Mouse (Mus musculus) heart, embryonic 15.5 days (tissue): ENCODE measurements around the gene Nfrkb. TPM values are rescaled to one million over a fixed set of nuclear protein-coding genes. Genes with fewer than 3 reads are reported as not detected.

Experiments
- ATAC-seq: fragments of 200-750 bp; cut with Nextera tagmentation; replicated peaks from 2 replicates; pipeline ENCODE4 v1.8.0; 2017; ENCODE audit warnings: low read depth, moderate TSS enrichment; ENCODE audit not compliant: insufficient number of reproducible peaks, insufficient read depth, low FRiP score
- H3K27ac ChIP-seq: fragments of 300-500 bp; sonication (generic); 2 replicates; pipeline ENCODE4 v1.5.1; 2015; ENCODE audit warnings: mild to moderate bottlenecking, inconsistent platforms
- H3K27me3 ChIP-seq: fragments of 300-500 bp; sonication (generic); 2 replicates; pipeline ENCODE4 v1.6.1; 2015; ENCODE audit warnings: inconsistent platforms
- H3K36me3 ChIP-seq: fragments of 300-500 bp; sonication (generic); 2 replicates; pipeline ENCODE4 v1.6.1; 2015; ENCODE audit warnings: mild to moderate bottlenecking, inconsistent platforms
- H3K4me1 ChIP-seq: fragments of 300-500 bp; sonication (generic); replicated peaks from 2 replicates; pipeline ENCODE4 v1.6.1; 2015; ENCODE audit warnings: inconsistent platforms
- H3K4me2 ChIP-seq: fragments of 300-500 bp; sonication (generic); 2 replicates; pipeline ENCODE4 v1.6.1; 2015; ENCODE audit warnings: inconsistent platforms, mild to moderate bottlenecking, moderate library complexity
- H3K4me3 ChIP-seq: fragments of 300-500 bp; sonication (generic); 2 replicates; pipeline ENCODE4 v1.5.1; 2015; ENCODE audit warnings: mild to moderate bottlenecking, inconsistent platforms
- H3K9ac ChIP-seq: fragments of 300-500 bp; sonication (generic); 2 replicates; pipeline ENCODE4 v1.6.1; 2015; ENCODE audit warnings: mild to moderate bottlenecking, inconsistent platforms
- H3K9me3 ChIP-seq: fragments of 300-500 bp; sonication (generic); replicated peaks from 2 replicates; pipeline ENCODE4 v1.6.1; 2016; ENCODE audit warnings: inconsistent platforms
- WGBS: fragments of 180-500 bp; shearing (Covaris S2); methylation state at CpG from one replicate; pipeline ENCODE4 v1.1.7; 2015; ENCODE audit warnings: mixed read lengths; 5-methylcytosine and 5-hydroxymethylcytosine counted together
- polyA plus RNA-seq: library from polyadenylated mRNA; unstranded; fragments of >200 nt; fragmentation: Nextera tagmentation; extraction: Ambion mirVana; gene quantifications from 2 replicates; pipeline ENCODE4 v1.2.1, GENCODE M21; 2015

Nfrkb gene
- polyA plus RNA-seq, 1 experiment from 2014 or later, result 11.6 TPM

DNA sequence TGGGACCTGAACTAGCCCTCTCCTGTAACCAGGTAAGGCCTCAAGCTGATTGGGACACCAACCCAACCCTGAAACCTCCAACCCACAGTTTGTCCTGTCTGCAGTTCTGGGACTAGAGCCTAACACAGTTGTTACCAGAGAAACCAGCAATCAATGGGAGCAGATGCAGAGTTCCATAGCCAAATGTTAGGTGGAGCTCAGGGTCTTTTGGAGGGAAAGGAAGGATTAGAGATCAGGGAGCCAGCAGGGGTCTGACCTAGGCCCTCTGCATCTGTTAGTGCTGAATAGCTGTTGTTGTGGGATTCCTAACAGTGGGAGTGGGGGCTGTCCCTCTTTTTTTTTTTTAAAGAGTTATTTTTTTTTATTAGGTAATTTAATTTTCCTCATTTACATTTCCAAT, 9.3 kb upstream of the Nfrkb start:
- Histone ChIP-seq H3K4me1 (no peaks in the 10 kb centered on the region), H3K27ac (no peak overlapping the region), H3K9ac (no peak overlapping the region), H3K36me3 (peaks cover 7% of the 10 kb centered on the region; the same call in 1 of the 2 replicates), H3K4me3 (no peak overlapping the region), H3K9me3 (no peaks in the 10 kb centered on the region), H3K4me2 (no peak overlapping the region), H3K27me3 (no peaks in the 10 kb centered on the region)
- no peak for ATAC-seq

DNA sequence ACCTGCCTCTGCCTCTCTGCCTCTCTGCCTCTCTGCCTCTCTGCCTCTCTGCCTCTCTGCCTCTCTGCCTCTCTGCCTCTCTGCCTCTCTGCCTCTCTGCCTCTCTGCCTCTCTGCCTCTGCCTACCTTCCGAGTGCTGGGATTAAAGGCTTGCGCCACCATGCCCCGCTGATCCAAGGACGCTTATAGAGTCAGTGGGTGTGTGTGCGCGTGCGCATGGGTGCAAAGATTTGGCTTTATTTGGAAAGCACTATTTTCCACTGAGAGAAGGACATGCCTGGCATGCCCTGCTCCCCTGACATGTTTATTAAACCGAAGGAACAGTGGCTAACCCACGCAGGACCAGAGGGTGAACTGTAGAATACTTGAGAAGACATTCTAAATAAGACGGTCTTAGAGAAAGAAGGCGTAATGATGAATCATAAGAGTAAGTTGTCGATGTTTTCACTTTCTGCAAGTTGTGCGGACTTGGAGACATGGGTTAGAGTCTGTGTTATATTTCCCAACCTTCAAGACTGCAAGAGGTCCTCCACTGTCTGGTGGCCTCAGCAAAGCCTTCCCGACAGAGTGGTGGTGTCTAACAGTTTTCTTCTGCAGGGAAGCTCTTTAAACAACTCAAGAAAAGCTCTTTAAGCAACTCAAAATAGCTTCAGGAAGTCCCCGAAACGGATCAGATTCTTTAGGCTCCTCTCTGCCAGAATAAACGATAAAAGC, 1.0 kb upstream of the Nfrkb start:
- no peak overlapping the region for H3K9ac ChIP-seq
- 75% methylated on average over 17 of the region's 17 CpGs for WGBS
- H3K27me3 ChIP-seq, result no peaks in the 10 kb centered on the region
- no peaks in the 10 kb centered on the region for H3K9me3 ChIP-seq
- no peak overlapping the region for H3K27ac ChIP-seq
- H3K4me2 ChIP-seq, result peak overlapping the region; percentile 59
- 0 out of 2 replicates have a peak overlapping the region, but pooled peaks have one; percentile 77 for H3K4me3 ChIP-seq
- peaks cover 10% of the 10 kb centered on the region for H3K36me3 ChIP-seq
- no peak for ATAC-seq
- H3K4me1 ChIP-seq, result peaks cover 16% of the 10 kb centered on the region

DNA sequence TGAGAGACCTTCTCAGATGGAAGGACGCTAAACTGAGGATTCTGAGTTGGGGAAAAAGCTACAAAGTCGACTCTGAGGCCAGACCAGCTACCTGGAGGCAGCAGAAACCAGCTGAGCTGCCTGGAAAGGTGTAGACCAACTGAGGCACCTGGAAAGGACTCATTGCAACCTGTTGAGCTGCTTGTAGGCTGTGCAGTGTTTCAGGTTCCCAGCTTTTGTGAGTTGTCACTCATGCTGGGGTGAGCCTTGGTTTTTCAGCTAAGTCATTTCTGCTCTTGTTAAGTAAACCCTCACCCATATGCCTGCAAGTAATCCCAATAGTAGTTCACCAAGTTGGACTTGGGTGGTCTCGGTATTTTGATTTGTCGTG, 507 bp upstream of the Nfrkb start:
- Histone ChIP-seq H3K4me2 (peak overlapping the region; percentile 59), H3K9me3 (no peaks in the 10 kb centered on the region), H3K27ac (no peak overlapping the region), H3K9ac (peak overlapping the region; percentile 78), H3K4me3 (peak overlapping the region; percentile 77), H3K4me1 (peaks cover 16% of the 10 kb centered on the region), H3K27me3 (no peaks in the 10 kb centered on the region), H3K36me3 (peaks cover 15% of the 10 kb centered on the region)
- no peak for ATAC-seq
- WGBS, result 17% methylated on average over 4 of the region's 4 CpGs

DNA sequence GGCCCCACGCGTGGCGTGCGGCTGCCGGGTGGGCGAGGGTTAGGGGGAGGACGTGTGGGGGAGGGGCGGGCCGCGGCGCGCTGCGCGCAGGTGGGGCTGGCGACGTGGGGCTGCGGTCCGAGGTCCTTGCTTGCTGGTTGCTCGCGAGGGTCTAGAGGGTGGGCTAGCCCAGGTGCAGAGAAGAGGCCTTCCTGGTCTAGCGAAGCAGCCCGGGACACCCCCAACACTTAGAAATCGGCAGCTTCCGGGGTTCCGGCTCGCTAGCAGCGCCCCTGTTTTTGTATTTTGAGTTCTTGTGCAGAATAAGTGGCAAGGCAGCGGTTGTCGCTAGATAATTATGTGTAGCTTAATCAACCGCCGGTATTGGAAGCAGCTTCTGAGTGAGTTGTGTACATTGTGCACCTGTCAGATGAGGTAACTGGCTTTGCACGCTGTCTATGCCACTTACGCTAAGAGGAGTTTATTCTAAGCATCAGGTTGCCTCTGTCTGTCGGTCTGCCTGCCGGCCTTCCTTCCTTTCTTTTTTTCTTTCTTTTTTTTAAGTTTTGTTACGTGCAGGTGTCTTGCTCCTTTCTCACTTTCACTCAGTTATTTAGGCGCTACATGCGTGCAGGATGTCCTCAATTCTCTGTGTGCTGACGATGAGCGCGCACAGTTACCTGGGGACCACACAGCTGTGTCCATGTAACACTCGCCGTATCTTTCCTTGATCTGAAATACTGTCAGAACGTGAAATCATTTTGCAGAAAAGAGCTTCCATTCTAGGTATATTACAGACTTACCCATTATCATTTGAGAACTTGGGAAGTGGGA, 582 bp downstream of the Nfrkb start:
- WGBS, result 9% methylated on average over 44 of the region's 44 CpGs
- H3K4me1 ChIP-seq, result peaks cover 16% of the 10 kb centered on the region
- peak overlapping the region; percentile 78 for H3K9ac ChIP-seq
- ATAC-seq, result peak; percentile 45
- H3K4me3 ChIP-seq, result peak overlapping the region; percentile 77
- H3K4me2 ChIP-seq, result peak overlapping the region; percentile 59
- H3K27me3 ChIP-seq, result no peaks in the 10 kb centered on the region
- H3K36me3 ChIP-seq, result peaks cover 26% of the 10 kb centered on the region
- peak overlapping the region; percentile 50 for H3K27ac ChIP-seq
- H3K9me3 ChIP-seq, result no peaks in the 10 kb centered on the region

DNA sequence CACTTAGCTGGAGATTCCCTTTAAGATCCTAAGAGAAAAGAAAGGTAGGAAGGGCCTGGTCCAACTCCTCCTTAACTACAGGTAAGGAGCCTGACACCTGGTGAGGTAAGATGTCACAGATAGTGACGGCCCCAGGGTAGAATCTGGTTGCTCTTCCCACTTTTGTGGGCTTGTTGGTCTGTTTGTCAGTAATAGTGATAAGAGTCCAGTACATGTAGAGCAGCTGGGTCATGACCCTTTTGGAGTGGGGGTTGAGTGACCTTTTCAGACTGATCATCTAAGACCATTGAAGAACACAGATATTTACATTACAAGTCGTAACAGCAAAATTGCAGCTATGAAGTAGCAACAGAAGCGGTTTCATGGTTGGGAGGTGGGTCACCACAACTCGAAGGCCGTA, 1.2 kb downstream of the Nfrkb start:
- Histone ChIP-seq H3K9me3 (no peaks in the 10 kb centered on the region), H3K36me3 (peaks cover 33% of the 10 kb centered on the region), H3K27ac (no peak overlapping the region), H3K4me3 (peak overlapping the region; percentile 77), H3K9ac (0 out of 2 replicates have a peak overlapping the region, but pooled peaks have one; percentile 78), H3K27me3 (no peaks in the 10 kb centered on the region), H3K4me1 (peaks cover 16% of the 10 kb centered on the region), H3K4me2 (peak overlapping the region; percentile 59)
- 75% methylated on average over 5 of the region's 5 CpGs for WGBS
- no peak for ATAC-seq

DNA sequence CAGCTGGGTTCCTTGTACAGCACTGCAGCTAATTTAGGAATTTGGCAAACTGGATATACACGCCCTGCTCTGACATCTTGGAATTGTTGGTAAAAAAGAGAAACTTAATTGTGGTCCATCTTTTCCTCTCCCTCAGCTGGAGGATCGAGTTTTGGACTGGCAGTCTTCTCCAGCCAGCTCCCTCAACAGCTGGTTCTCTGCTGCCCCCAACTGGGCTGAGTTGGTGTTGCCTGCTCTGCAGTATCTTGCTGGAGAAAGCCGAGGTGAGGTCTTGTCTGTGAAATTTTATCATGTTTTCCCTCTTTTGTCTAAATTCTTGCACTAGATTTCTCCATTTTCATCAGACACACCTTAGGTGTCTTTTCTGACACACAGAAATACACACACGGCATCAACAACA, 14.4 kb downstream of the Nfrkb start:
- H3K9ac ChIP-seq, result no peak overlapping the region
- H3K4me2 ChIP-seq, result no peak overlapping the region
- H3K27me3 ChIP-seq, result no peaks in the 10 kb centered on the region
- H3K27ac ChIP-seq, result no peak overlapping the region
- 50% methylated on average over 4 of the region's 4 CpGs for WGBS
- no peaks in the 10 kb centered on the region for H3K4me1 ChIP-seq
- no peaks in the 10 kb centered on the region for H3K9me3 ChIP-seq
- H3K36me3 ChIP-seq, result peaks cover 93% of the 10 kb centered on the region
- no peak for ATAC-seq
- H3K4me3 ChIP-seq, result no peak overlapping the region

DNA sequence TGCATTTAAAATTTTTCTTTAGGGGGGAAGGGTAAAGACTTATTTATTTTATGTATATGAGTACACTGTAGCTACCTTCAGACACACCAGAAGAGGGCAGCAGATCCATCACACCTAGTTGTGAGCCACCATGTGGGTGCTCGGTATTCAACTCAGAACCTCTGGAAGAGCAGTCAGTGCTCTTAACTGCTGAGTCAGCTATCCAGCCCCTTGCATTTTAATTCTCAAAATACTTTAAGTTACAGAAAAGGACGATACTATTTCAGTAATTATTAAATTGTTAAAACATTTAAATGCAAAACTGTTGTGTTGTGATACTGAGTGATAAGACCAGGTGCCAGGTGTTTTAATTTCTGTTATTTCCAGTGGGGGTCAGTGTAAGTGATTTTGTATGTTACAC, 18.3 kb downstream of the Nfrkb start:
- Histone ChIP-seq H3K4me2 (no peak overlapping the region), H3K27ac (no peak overlapping the region), H3K27me3 (no peaks in the 10 kb centered on the region), H3K4me1 (no peaks in the 10 kb centered on the region), H3K9ac (no peak overlapping the region), H3K36me3 (peaks cover 83% of the 10 kb centered on the region), H3K9me3 (no peaks in the 10 kb centered on the region), H3K4me3 (no peak overlapping the region)
- 84% methylated on average over 2 of the region's 2 CpGs for WGBS
- no peak for ATAC-seq

DNA sequence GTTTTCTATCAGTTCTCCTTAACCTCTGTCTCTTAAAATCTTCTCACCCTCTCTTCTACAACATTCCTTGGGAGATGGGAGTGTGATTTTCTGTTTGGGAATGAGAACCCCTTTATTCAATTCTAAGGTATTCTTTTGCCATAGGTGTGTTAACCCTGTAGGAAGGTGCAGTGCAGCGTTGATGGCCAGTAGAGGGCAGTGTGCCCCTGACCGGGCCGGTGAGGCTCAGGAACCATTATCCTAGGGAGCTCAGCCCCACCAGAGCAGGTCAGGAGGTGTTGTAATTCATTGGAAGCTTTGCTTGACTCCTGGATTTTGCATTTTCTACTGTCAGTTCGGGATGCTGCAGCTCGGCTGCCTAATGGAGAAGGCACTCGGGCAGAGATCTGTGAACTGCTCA, 19.2 kb downstream of the Nfrkb start:
- Histone ChIP-seq H3K27ac (no peak overlapping the region), H3K9me3 (no peaks in the 10 kb centered on the region), H3K9ac (no peak overlapping the region), H3K4me3 (no peak overlapping the region), H3K36me3 (peaks cover 87% of the 10 kb centered on the region), H3K4me2 (no peak overlapping the region), H3K27me3 (no peaks in the 10 kb centered on the region), H3K4me1 (no peaks in the 10 kb centered on the region)
- no peak for ATAC-seq
- WGBS, result 62% methylated on average over 6 of the region's 6 CpGs

DNA sequence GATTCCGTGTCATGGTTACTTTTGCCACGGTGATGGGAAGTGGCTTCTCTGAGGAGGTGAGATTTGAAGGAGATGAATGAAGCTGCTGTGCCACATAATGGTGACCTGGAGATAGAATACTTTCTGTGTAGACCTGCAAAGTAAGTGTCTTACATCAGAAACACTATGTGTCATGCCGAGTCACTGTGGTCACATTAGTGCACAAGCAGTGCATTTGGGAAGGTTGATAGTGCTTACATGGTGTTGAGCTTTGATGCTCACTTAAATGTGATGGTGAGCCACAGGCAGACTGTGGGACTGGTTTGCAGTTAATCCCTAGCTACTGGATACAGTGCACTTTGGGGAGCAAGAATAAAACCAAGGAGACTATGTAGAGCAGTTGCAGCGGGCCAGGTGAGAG, 26.2 kb downstream of the Nfrkb start:
- no peak overlapping the region for H3K27ac ChIP-seq
- WGBS, result 86% methylated on average over 4 of the region's 4 CpGs
- H3K4me2 ChIP-seq, result no peak overlapping the region
- no peak overlapping the region for H3K9ac ChIP-seq
- H3K4me1 ChIP-seq, result no peaks in the 10 kb centered on the region
- no peak for ATAC-seq
- H3K9me3 ChIP-seq, result no peaks in the 10 kb centered on the region
- H3K4me3 ChIP-seq, result no peak overlapping the region
- peaks cover 82% of the 10 kb centered on the region for H3K36me3 ChIP-seq
- no peaks in the 10 kb centered on the region for H3K27me3 ChIP-seq

DNA sequence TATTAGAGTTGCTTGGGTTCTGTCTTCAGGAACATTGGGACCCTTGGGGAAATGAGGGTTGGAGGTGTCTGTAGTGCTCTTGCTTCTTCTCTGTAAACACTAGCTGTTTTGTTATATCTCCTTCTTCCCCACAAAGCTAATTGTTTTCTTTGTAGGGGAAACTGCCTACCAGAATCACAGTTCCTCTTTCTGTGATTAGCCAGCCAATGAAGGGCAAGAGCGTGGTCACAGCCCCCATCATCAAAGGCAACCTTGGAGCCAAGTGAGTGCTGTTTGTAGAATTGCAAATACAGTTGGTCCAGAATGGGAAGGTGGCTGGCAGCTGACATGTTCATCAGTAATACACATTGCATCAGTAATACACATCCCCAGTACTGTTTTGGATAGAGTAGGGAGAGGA, 32.8 kb downstream of the Nfrkb start:
- ATAC-seq, result no peak
- no peaks in the 10 kb centered on the region for H3K4me1 ChIP-seq
- no peaks in the 10 kb centered on the region for H3K9me3 ChIP-seq
- no peak overlapping the region for H3K4me3 ChIP-seq
- H3K9ac ChIP-seq, result no peak overlapping the region
- no peak overlapping the region for H3K4me2 ChIP-seq
- H3K27me3 ChIP-seq, result no peaks in the 10 kb centered on the region
- no peak overlapping the region for H3K27ac ChIP-seq
- 91% methylated on average over 1 of the region's 1 CpGs for WGBS
- peaks cover 68% of the 10 kb centered on the region for H3K36me3 ChIP-seq

DNA sequence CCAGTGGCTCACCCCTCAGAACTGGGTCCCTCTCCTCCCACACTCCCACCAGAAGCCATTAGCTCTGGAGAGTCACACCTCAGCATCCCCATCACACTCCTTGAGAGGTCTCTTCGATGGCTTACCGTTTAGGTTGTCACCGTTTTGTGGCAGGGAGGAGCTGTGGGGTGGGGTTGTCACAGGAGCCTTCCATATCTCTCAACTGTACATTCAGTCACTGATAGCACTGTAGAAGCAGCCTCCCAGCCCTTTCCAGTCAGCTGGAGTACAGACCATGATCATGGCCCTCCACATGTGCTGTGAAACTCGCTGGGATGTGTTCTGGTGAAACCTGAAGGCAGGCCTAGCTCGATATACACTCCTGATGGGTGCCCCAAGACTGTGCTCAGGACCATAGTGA, 36.2 kb downstream of the Nfrkb start:
- Histone ChIP-seq H3K36me3 (peaks cover 42% of the 10 kb centered on the region), H3K27ac (no peak overlapping the region), H3K4me1 (no peaks in the 10 kb centered on the region), H3K27me3 (no peaks in the 10 kb centered on the region), H3K9ac (no peak overlapping the region), H3K4me2 (no peak overlapping the region), H3K9me3 (no peaks in the 10 kb centered on the region), H3K4me3 (no peak overlapping the region)
- 75% methylated on average over 5 of the region's 5 CpGs for WGBS
- ATAC-seq, result no peak

DNA sequence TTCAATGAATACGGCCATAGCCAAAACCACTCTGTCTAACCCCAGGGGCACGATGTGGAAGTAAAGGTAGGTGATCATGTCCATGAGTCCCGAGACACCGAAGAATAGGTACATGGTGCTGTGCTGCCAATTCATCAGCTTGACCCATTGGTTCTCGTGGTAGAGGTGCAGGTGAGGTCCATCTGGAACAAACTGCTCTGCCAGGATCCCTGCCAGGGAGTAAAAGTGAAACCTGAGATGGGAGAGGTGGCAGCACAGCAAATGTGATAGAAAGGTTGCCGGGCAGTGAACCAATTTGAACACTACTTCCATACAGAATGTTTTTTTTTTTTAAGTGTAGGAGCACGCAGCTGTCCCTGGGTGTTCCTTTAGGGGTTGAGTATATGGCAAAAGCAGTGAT, 43.0 kb downstream of the Nfrkb start:
- Histone ChIP-seq H3K4me1 (no peaks in the 10 kb centered on the region), H3K27me3 (no peaks in the 10 kb centered on the region), H3K9ac (no peak overlapping the region), H3K4me2 (no peak overlapping the region), H3K27ac (no peak overlapping the region), H3K36me3 (no peaks in the 10 kb centered on the region), H3K4me3 (no peak overlapping the region), H3K9me3 (no peaks in the 10 kb centered on the region)
- no peak for ATAC-seq
- WGBS, result 85% methylated on average over 7 of the region's 7 CpGs
